Mouse (Mus musculus) splenic B cell, adult 2 months (primary cell): ENCODE measurements at regions not wholly inside any gene's neighbourhood (a gene's known extent, or its start where the extent isn't known, plus 50 kb on each side); places are given as distances from the start of the nearest gene placed in this dataset.
"Not testable (repeated sequence)": the region's sequence is repeated elsewhere in the genome, so short reads cannot be mapped to it uniquely, and the experiment has no call there.

Experiments
- DNase-seq: peaks from one replicate; pipeline ENCODE4 v3.0.0-alpha.2; 2011; ENCODE audit warnings: low read depth, low spot score
- H3K27me3 ChIP-seq: 2 replicates; pipeline ENCODE4 v1.6.1; 2012; ENCODE audit warnings: mild to moderate bottlenecking, low read length, moderate library complexity, mixed read lengths; ENCODE audit not compliant: control insufficient read depth, poor library complexity, insufficient read depth, severe bottlenecking
- H3K36me3 ChIP-seq: 2 replicates; pipeline ENCODE4 v1.6.1; 2012; ENCODE audit warnings: mild to moderate bottlenecking, low read length, moderate library complexity, mixed read lengths; ENCODE audit not compliant: control insufficient read depth, poor library complexity, insufficient read depth, severe bottlenecking

- no peaks in the 10 kb centered on the region for H3K27me3 ChIP-seq
- DNase-seq, result no peak
Observed at GRCm38 (mm10) chr13:99666086-99666485, 149.7 kb upstream of the Map1b start.

GRCm38 (mm10) chr13:99663422-99663821 is 147.1 kb upstream of the Map1b start:
- H3K36me3 ChIP-seq, H3K27me3 ChIP-seq, DNase-seq: not testable (repeated sequence)

More at GRCm38 (mm10) chr13:99666086-99666485, 149.7 kb upstream of the Map1b start:
- H3K36me3 ChIP-seq, result no peaks in the 10 kb centered on the region

GRCm38 (mm10) chr13:99647661-99648204 is 131.4 kb upstream of the Map1b start:
- Histone ChIP-seq H3K27me3 (no peaks in the 10 kb centered on the region), H3K36me3 (no peaks in the 10 kb centered on the region)
- DNase-seq, result no peak

GRCm38 (mm10) chr13:99644771-99645170 is 128.4 kb upstream of the Map1b start:
- no peak for DNase-seq
- no peaks in the 10 kb centered on the region for H3K27me3 ChIP-seq
- no peaks in the 10 kb centered on the region for H3K36me3 ChIP-seq

GRCm38 (mm10) chr13:99642811-99643210 is 126.5 kb upstream of the Map1b start:
- Histone ChIP-seq H3K27me3 (no peaks in the 10 kb centered on the region), H3K36me3 (no peaks in the 10 kb centered on the region)
- no peak for DNase-seq

- Histone ChIP-seq H3K36me3 (no peaks in the 10 kb centered on the region), H3K27me3 (no peaks in the 10 kb centered on the region)
- no peak for DNase-seq
Observed at GRCm38 (mm10) chr13:99642301-99642700, 126.0 kb upstream of the Map1b start.

- no peak for DNase-seq
- Histone ChIP-seq H3K27me3 (no peaks in the 10 kb centered on the region), H3K36me3 (no peaks in the 10 kb centered on the region)
Observed at GRCm38 (mm10) chr13:99641386-99642165, 125.2 kb upstream of the Map1b start.

GRCm38 (mm10) chr13:99632706-99633105 is 116.4 kb upstream of the Map1b start:
- no peaks in the 10 kb centered on the region for H3K36me3 ChIP-seq
- no peak for DNase-seq
- H3K27me3 ChIP-seq, result no peaks in the 10 kb centered on the region; the same call in 1 of the 2 replicates

- no peak for DNase-seq
- H3K27me3 ChIP-seq, result no peaks in the 10 kb centered on the region; the same call in 1 of the 2 replicates
- H3K36me3 ChIP-seq, result no peaks in the 10 kb centered on the region
Observed at GRCm38 (mm10) chr13:99630800-99631199, 114.5 kb upstream of the Map1b start.

GRCm38 (mm10) chr13:99630356-99630755 is 114.0 kb upstream of the Map1b start:
- Histone ChIP-seq H3K27me3 (no peaks in the 10 kb centered on the region; the same call in 1 of the 2 replicates), H3K36me3 (no peaks in the 10 kb centered on the region)
- no peak for DNase-seq

- no peak for DNase-seq
- Histone ChIP-seq H3K27me3 (no peaks in the 10 kb centered on the region), H3K36me3 (no peaks in the 10 kb centered on the region)
Observed at GRCm38 (mm10) chr13:99625196-99625595, 108.9 kb upstream of the Map1b start.

GRCm38 (mm10) chr13:99618332-99618731 is 102.0 kb upstream of the Map1b start:
- no peak for DNase-seq
- no peaks in the 10 kb centered on the region for H3K27me3 ChIP-seq
- no peaks in the 10 kb centered on the region for H3K36me3 ChIP-seq

GRCm38 (mm10) chr13:99617457-99617856 is 101.1 kb upstream of the Map1b start:
- H3K36me3 ChIP-seq, result no peaks in the 10 kb centered on the region
- no peak for DNase-seq

GRCm38 (mm10) chr13:99611715-99612494 is 95.6 kb upstream of the Map1b start:
- no peaks in the 10 kb centered on the region for H3K36me3 ChIP-seq
- H3K27me3 ChIP-seq, result no peaks in the 10 kb centered on the region
- DNase-seq, result no peak

More at GRCm38 (mm10) chr13:99617457-99617856, 101.1 kb upstream of the Map1b start:
- no peaks in the 10 kb centered on the region for H3K27me3 ChIP-seq

- DNase-seq, result no peak
- Histone ChIP-seq H3K27me3 (no peaks in the 10 kb centered on the region), H3K36me3 (no peaks in the 10 kb centered on the region)
Observed at GRCm38 (mm10) chr13:99610498-99610897, 94.2 kb upstream of the Map1b start.
